Mouse (Mus musculus): ENCODE results near the gene Taar8b. TPM values are rescaled to one million over a fixed set of nuclear protein-coding genes. Genes with fewer than 3 reads are reported as not detected.
A peak's percentile ranks its signal among the peaks of the same experiment; 100 is the strongest.

Gene Taar8b
- polyA plus RNA-seq (2012; rRNA removed) = not detected in 2 replicates

- no peaks in the 10 kb centered on the region for H3K27me3 ChIP-seq (ENCODE audit: control insufficient read depth, insufficient read depth, low read length)
- TF ChIP-seq CTCF (IDR thresholded peaks at IDR 0.05; ENCODE audit: control insufficient read depth, insufficient read depth, insufficient replicate concordance, low read depth, low read length) (no peak), POLR2A (IDR thresholded peaks at IDR 0.05; ENCODE audit: control insufficient read depth, low read depth, low read length) (no peak)
- no peak within 1 kb of the TSS for H3K4me3 ChIP-seq (ENCODE audit: control insufficient read depth, low read depth, low read length)
- H3K27ac ChIP-seq (ENCODE audit: control insufficient read depth, insufficient read depth, low read depth, low read length) = no peak within 1 kb of the TSS
- H3K36me3 ChIP-seq (ENCODE audit: control insufficient read depth, insufficient read depth, low read length) = no peaks in the 10 kb centered on the region
- no peaks in the 10 kb centered on the region for H3K4me1 ChIP-seq (ENCODE audit: control insufficient read depth, insufficient read depth, low read length)
Observed at GRCm38 (mm10) chr10:24092194-24092593, at the start of gene Taar8b. Gene Taar8b (minus strand): TSS chr10:24092294.

GRCm38 (mm10) chr10:24138623-24139261 lies 46.6 kb upstream of the Taar8b start:
- H3K36me3 ChIP-seq (ENCODE audit: control insufficient read depth, insufficient read depth, low read length) = no peaks in the 10 kb centered on the region
- no peak overlapping the region for H3K27ac ChIP-seq (ENCODE audit: control insufficient read depth, insufficient read depth, low read depth, low read length)
- TF ChIP-seq CTCF (IDR thresholded peaks at IDR 0.05; ENCODE audit: control insufficient read depth, insufficient read depth, insufficient replicate concordance, low read depth, low read length) (no peak), POLR2A (IDR thresholded peaks at IDR 0.05; ENCODE audit: control insufficient read depth, low read depth, low read length) (no peak)
- no peak overlapping the region for H3K4me3 ChIP-seq (ENCODE audit: control insufficient read depth, low read depth, low read length)
- H3K4me1 ChIP-seq (ENCODE audit: control insufficient read depth, insufficient read depth, low read length) = no peaks in the 10 kb centered on the region
- no peaks in the 10 kb centered on the region for H3K27me3 ChIP-seq (ENCODE audit: control insufficient read depth, insufficient read depth, low read length)

GRCm38 (mm10) chr10:24134071-24134645 lies 42.1 kb upstream of the Taar8b start:
- H3K27ac ChIP-seq (ENCODE audit: control insufficient read depth, insufficient read depth, low read depth, low read length) = no peak overlapping the region
- no peaks in the 10 kb centered on the region for H3K27me3 ChIP-seq (ENCODE audit: control insufficient read depth, insufficient read depth, low read length)
- H3K36me3 ChIP-seq (ENCODE audit: control insufficient read depth, insufficient read depth, low read length) = no peaks in the 10 kb centered on the region
- H3K4me1 ChIP-seq (ENCODE audit: control insufficient read depth, insufficient read depth, low read length) = no peaks in the 10 kb centered on the region
- no peak overlapping the region for H3K4me3 ChIP-seq (ENCODE audit: control insufficient read depth, low read depth, low read length)
- TF ChIP-seq POLR2A (IDR thresholded peaks at IDR 0.05; ENCODE audit: control insufficient read depth, low read depth, low read length) (no peak), CTCF (IDR thresholded peaks at IDR 0.05; ENCODE audit: control insufficient read depth, insufficient read depth, insufficient replicate concordance, low read depth, low read length) (no peak)

- TF ChIP-seq CTCF (IDR thresholded peaks at IDR 0.05; ENCODE audit: control insufficient read depth, insufficient read depth, insufficient replicate concordance, low read depth, low read length) (no peak), POLR2A (IDR thresholded peaks at IDR 0.05; ENCODE audit: control insufficient read depth, low read depth, low read length) (no peak)
- H3K27me3 ChIP-seq (ENCODE audit: control insufficient read depth, insufficient read depth, low read length) = no peaks in the 10 kb centered on the region
- H3K36me3 ChIP-seq (ENCODE audit: control insufficient read depth, insufficient read depth, low read length) = no peaks in the 10 kb centered on the region
- no peak overlapping the region for H3K4me3 ChIP-seq (ENCODE audit: control insufficient read depth, low read depth, low read length)
- H3K27ac ChIP-seq (ENCODE audit: control insufficient read depth, insufficient read depth, low read depth, low read length) = no peak overlapping the region
- no peaks in the 10 kb centered on the region for H3K4me1 ChIP-seq (ENCODE audit: control insufficient read depth, insufficient read depth, low read length)
Observed at GRCm38 (mm10) chr10:24133132-24133531, 41.0 kb upstream of the Taar8b start.

GRCm38 (mm10) chr10:24132273-24132672 lies 40.2 kb upstream of the Taar8b start:
- H3K27ac ChIP-seq (ENCODE audit: control insufficient read depth, insufficient read depth, low read depth, low read length) = peak overlapping the region; percentile 57; the same call in 1 of the 2 replicates
- H3K4me1 ChIP-seq (ENCODE audit: control insufficient read depth, insufficient read depth, low read length) = no peaks in the 10 kb centered on the region
- no peak overlapping the region for H3K4me3 ChIP-seq (ENCODE audit: control insufficient read depth, low read depth, low read length)
- H3K36me3 ChIP-seq (ENCODE audit: control insufficient read depth, insufficient read depth, low read length) = no peaks in the 10 kb centered on the region
- TF ChIP-seq POLR2A (IDR thresholded peaks at IDR 0.05; ENCODE audit: control insufficient read depth, low read depth, low read length) (no peak), CTCF (IDR thresholded peaks at IDR 0.05; ENCODE audit: control insufficient read depth, insufficient read depth, insufficient replicate concordance, low read depth, low read length) (no peak)
- no peaks in the 10 kb centered on the region for H3K27me3 ChIP-seq (ENCODE audit: control insufficient read depth, insufficient read depth, low read length)

- H3K4me1 ChIP-seq (ENCODE audit: control insufficient read depth, insufficient read depth, low read length) = no peaks in the 10 kb centered on the region
- H3K27me3 ChIP-seq (ENCODE audit: control insufficient read depth, insufficient read depth, low read length) = no peaks in the 10 kb centered on the region
- no peaks in the 10 kb centered on the region for H3K36me3 ChIP-seq (ENCODE audit: control insufficient read depth, insufficient read depth, low read length)
- TF ChIP-seq POLR2A (IDR thresholded peaks at IDR 0.05; ENCODE audit: control insufficient read depth, low read depth, low read length) (no peak), CTCF (IDR thresholded peaks at IDR 0.05; ENCODE audit: control insufficient read depth, insufficient read depth, insufficient replicate concordance, low read depth, low read length) (peak; percentile 12; the same call in 1 of the 2 replicates)
- H3K4me3 ChIP-seq (ENCODE audit: control insufficient read depth, low read depth, low read length) = no peak overlapping the region
- H3K27ac ChIP-seq (ENCODE audit: control insufficient read depth, insufficient read depth, low read depth, low read length) = no peak overlapping the region
Observed at GRCm38 (mm10) chr10:24131451-24132262, 39.6 kb upstream of the Taar8b start.
